Mouse (Mus musculus) spleen, adult 2 months (tissue): ENCODE measurements around the gene Snx29. TPM values are rescaled to one million over a fixed set of nuclear protein-coding genes. Genes with fewer than 3 reads are reported as not detected.

Source experiments
- DNase-seq, 2 experiments: peaks; one replicate each; pipeline versions ENCODE4 v3.0.0 to v3.0.0-alpha.2; 2012 to 2021; ENCODE audit warnings: low spot score in 2 of 2, low read depth in 1 of 2
- H3K27ac ChIP-seq: fragments of 200-500 bp; 2 replicates; pipeline ENCODE4 v1.5.1; 2012; ENCODE audit warnings: low read length, inconsistent platforms; ENCODE audit not compliant: insufficient read depth
- H3K27me3 ChIP-seq: fragments of 200-500 bp; 2 replicates; pipeline ENCODE4 v1.6.1; 2012; ENCODE audit warnings: mild to moderate bottlenecking, moderate library complexity, low read length, inconsistent platforms; ENCODE audit not compliant: control insufficient read depth, insufficient read depth
- H3K36me3 ChIP-seq: fragments of 200-500 bp; 2 replicates; pipeline ENCODE4 v1.6.1; 2012; ENCODE audit warnings: mild to moderate bottlenecking, low read length, inconsistent platforms; ENCODE audit not compliant: control insufficient read depth, insufficient read depth
- H3K4me1 ChIP-seq: fragments of 200-500 bp; 2 replicates; pipeline ENCODE4 v1.6.1; 2011; ENCODE audit warnings: inconsistent platforms; ENCODE audit not compliant: control insufficient read depth, insufficient read depth, insufficient read length
- H3K4me3 ChIP-seq: fragments of 200-500 bp; 2 replicates; pipeline ENCODE4 v1.5.1; 2011; ENCODE audit warnings: mild to moderate bottlenecking, inconsistent platforms; ENCODE audit not compliant: insufficient read depth, insufficient read length; ENCODE audit errors: extremely low read depth
- CTCF ChIP-seq: fragments of 200-500 bp; IDR thresholded peaks from 2 replicates; pipeline ENCODE4 v1.5.1; 2011; ENCODE audit warnings: mild to moderate bottlenecking, inconsistent platforms; ENCODE audit not compliant: insufficient read depth, insufficient read length, insufficient replicate concordance; ENCODE audit errors: extremely low read depth
- POLR2A ChIP-seq: fragments of 200-500 bp; IDR thresholded peaks from 2 replicates; pipeline ENCODE4 v1.6.1; 2011; ENCODE audit warnings: low read depth, low read length, inconsistent platforms
- WGBS: fragments of 180-500 bp; shearing (Covaris S2); methylation state at CpG from one replicate; pipeline ENCODE4 v1.1.7; 2018; 5-methylcytosine and 5-hydroxymethylcytosine counted together
- polyA plus RNA-seq: library from polyadenylated mRNA; depleted of rRNA; stranded (reverse); fragments of >200 nt; gene quantifications from 2 replicates; pipeline ENCODE4 v1.2.3, GENCODE M21; 2012

Gene Snx29
- polyA plus RNA-seq, 1 experiment, result 13.6 TPM

DNA sequence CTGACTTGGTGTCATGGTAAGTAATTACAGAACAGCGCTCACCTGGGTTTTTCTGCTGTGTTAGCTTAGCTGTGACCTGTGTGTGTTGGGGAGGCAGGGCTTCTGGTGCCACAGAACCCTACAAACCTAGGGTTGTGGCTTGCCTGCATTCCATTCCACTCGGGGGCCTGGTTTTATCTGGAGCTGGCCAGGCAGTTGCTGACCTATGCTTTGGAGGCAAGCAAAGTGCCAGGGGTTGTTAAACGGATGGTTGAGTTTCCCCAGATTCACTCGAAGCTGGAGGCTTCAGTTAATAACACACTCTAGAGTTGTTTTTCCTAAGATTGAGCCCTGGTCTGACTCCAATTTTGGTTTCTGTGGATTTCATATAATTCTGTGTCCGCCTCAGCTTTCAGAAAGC, 42.9 kb downstream of the Snx29 start:
- Histone ChIP-seq H3K4me3 (no peak overlapping the region), H3K27ac (no peak overlapping the region), H3K36me3 (peaks cover 1% of the 10 kb centered on the region; the same call in 1 of the 2 replicates), H3K4me1 (peaks cover 4% of the 10 kb centered on the region; the same call in 1 of the 2 replicates), H3K27me3 (no peaks in the 10 kb centered on the region)
- TF ChIP-seq CTCF (no peak), POLR2A (no peak)
- WGBS, result 89% methylated on average over 5 of the region's 5 CpGs
- DNase-seq, result no peak

GRCm38 (mm10) chr16:11366851-11367250, 44.1 kb downstream of the Snx29 start:
- WGBS, result 72% methylated on average over 1 of the region's 1 CpGs
- peaks cover 1% of the 10 kb centered on the region; the same call in 1 of the 2 replicates for H3K36me3 ChIP-seq

DNA sequence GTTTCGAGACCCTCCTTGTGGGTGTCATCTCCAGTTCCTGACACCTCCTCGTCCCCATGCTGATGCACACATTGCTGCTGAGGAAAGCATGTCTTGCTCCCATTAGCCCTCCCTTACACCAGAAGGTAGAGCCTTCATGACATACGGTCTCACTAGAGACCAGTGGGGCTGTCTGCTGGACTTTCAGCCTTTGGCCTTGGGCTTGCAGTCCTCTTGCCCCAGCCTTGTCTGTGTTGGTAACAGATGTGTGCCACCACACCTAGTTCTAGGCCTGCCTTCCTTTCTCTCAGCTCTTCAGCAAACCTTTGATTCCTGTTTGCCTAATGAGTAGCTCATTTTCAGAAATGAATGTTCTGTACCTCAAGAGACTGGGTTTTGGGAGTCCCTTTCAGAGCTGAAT, 45.7 kb downstream of the Snx29 start:
- H3K27ac ChIP-seq, result no peak overlapping the region
- no peaks in the 10 kb centered on the region for H3K27me3 ChIP-seq
- WGBS, result 86% methylated on average over 3 of the region's 3 CpGs
- TF ChIP-seq POLR2A, result no peak
- TF ChIP-seq CTCF, result no peak
- peaks cover 1% of the 10 kb centered on the region; the same call in 1 of the 2 replicates for H3K36me3 ChIP-seq
- H3K4me1 ChIP-seq, result peaks cover 4% of the 10 kb centered on the region; the same call in 1 of the 2 replicates
- H3K4me3 ChIP-seq, result no peak overlapping the region
- DNase-seq, result no peak

More at GRCm38 (mm10) chr16:11366851-11367250, 44.1 kb downstream of the Snx29 start:
- Histone ChIP-seq H3K27me3 (no peaks in the 10 kb centered on the region), H3K27ac (no peak overlapping the region), H3K4me3 (no peak overlapping the region), H3K4me1 (peaks cover 4% of the 10 kb centered on the region; the same call in 1 of the 2 replicates)
- TF ChIP-seq POLR2A (no peak), CTCF (no peak)
- no peak for DNase-seq

DNA sequence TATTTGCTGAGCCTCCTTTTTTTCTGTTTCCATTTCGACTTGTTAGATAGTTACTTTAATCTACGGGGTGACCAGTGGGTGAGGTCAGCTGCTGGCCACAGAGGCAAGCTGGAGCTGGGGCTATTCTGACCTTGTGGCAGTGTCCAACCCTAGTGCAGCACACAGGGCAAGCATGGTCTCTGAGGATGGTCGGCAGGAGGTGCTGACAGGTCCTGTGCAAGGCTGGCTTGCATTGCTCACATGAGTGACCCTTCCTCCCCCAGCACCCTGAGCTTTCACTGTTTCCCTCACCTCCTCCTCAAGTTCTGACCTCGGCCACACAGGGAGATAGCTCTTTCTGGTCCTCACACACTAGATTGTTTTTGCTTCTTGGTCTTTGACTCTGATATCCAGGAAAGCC, 46.5 kb downstream of the Snx29 start:
- H3K4me3 ChIP-seq, result no peak overlapping the region
- DNase-seq, result no peak
- no peaks in the 10 kb centered on the region for H3K27me3 ChIP-seq
- peaks cover 1% of the 10 kb centered on the region; the same call in 1 of the 2 replicates for H3K36me3 ChIP-seq
- 85% methylated on average over 4 of the region's 4 CpGs for WGBS
- H3K27ac ChIP-seq, result no peak overlapping the region
- H3K4me1 ChIP-seq, result peaks cover 4% of the 10 kb centered on the region; the same call in 1 of the 2 replicates
- TF ChIP-seq POLR2A (no peak), CTCF (no peak)

DNA sequence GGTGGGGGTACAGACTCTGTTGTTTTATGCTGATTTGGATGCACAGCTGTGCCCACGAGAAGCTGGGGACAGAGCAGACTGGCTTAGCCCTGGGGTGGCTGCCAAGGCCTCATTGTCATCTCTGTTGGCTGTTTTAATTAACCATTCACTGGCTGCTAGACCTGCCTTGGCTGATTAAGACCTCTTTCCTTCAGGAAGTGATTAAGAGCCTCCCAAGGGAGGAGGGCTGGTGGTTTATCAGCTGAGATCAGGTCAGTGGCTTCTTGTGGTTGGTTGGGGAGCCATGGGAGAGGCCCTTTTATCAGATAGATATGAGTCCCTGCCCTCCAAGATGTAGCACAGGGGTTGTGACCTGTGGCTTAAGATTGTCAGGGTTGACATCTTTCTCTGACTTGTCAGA, 46.9 kb downstream of the Snx29 start:
- no peak for DNase-seq
- Histone ChIP-seq H3K4me1 (peaks cover 4% of the 10 kb centered on the region; the same call in 1 of the 2 replicates), H3K27me3 (no peaks in the 10 kb centered on the region), H3K27ac (no peak overlapping the region), H3K36me3 (peaks cover 1% of the 10 kb centered on the region; the same call in 1 of the 2 replicates), H3K4me3 (no peak overlapping the region)
- 25% methylated on average over 1 of the region's 1 CpGs for WGBS
- TF ChIP-seq POLR2A (no peak), CTCF (no peak)

DNA sequence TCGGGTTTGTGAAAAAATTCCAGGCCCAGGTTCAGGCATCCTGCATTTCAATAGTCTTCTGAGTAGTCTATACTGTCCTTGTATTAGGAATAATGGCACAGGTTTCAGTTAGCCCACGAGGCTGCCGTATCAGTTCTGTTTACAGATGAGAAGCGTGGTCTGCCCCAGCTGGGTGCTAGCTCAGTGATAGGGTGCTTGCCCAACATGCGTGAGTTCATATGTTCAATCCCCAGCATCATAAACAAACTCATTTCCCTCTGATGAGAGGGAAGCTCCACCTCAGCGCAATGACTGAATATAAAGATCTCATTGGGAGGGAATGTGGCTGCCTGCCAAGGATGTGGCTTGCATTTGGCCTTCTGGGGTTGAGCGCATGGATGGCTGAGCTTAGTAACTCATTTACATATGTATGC, 47.4 kb downstream of the Snx29 start:
- Histone ChIP-seq H3K4me3 (no peak overlapping the region), H3K27me3 (no peaks in the 10 kb centered on the region), H3K36me3 (peaks cover 1% of the 10 kb centered on the region; the same call in 1 of the 2 replicates), H3K4me1 (peaks cover 4% of the 10 kb centered on the region; the same call in 1 of the 2 replicates), H3K27ac (no peak overlapping the region)
- no peak for DNase-seq
- TF ChIP-seq CTCF, result no peak
- no peak for TF ChIP-seq POLR2A
- 51% methylated on average over 7 of the region's 7 CpGs for WGBS

GRCm38 (mm10) chr16:11379264-11379663, 56.6 kb downstream of the Snx29 start:
- 89% methylated on average over 3 of the region's 3 CpGs for WGBS
- no peaks in the 10 kb centered on the region; the same call in 1 of the 2 replicates for H3K4me1 ChIP-seq
- H3K27ac ChIP-seq, result no peak overlapping the region
- no peak for DNase-seq
- TF ChIP-seq POLR2A, result no peak
- no peaks in the 10 kb centered on the region; the same call in 1 of the 2 replicates for H3K36me3 ChIP-seq
- H3K27me3 ChIP-seq, result no peaks in the 10 kb centered on the region
- H3K4me3 ChIP-seq, result no peak overlapping the region
